Comparison of ENCODE assay signal across 8 mouse cellular contexts in the genomic region with DNA sequence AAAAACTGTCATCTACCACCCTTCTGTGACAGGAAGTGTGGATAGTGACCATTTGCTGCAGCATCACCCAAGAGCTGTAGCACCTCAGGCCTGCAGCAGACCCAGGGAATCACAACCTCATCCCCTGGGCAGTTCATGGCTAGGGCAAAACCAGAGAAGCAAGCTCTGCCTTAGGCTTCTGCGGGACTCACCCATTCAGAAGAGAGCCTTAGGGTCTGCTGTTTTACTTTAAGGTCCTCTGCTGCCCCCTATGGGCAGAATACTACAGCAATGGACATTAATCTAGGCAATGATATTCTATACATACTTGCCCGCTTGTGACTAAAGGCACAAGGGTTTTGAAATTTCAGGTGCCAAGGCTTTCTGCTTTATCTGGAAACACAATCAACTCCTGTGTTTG. TPM values are rescaled to one million over a fixed set of nuclear protein-coding genes. Genes with fewer than 3 reads are reported as not detected.
DNase-seq lines count a peak whose midpoint lies in the region; ATAC-seq and TF ChIP-seq lines count a peak whose summit lies in the region.

No protein-coding gene starts in this region.

- no peak for TF ChIP-seq POLR2A in spleen, adult 2 months (IDR thresholded peaks at IDR 0.05; ENCODE audit: low read depth, low read length)

- peak; percentile 40 to 52 for DNase-seq in spleen, adult 2 months (ENCODE audit: low read depth in 1 of 2, low spot score in 2 of 2)
- DNase-seq in spleen, adult 12 weeks (ENCODE audit: low spot score): no peak
- DNase-seq in gastrocnemius, postnatal 10 days: peak; percentile 72
- peak; percentile 91 for DNase-seq in limb, embryonic 11.5 days (ENCODE audit: low spot score)
- peak; percentile 1 to 56 for DNase-seq in natural killer cell, adult 2 months (ENCODE audit: low spot score in 2 of 2)

- H3K4me1 ChIP-seq in spleen, adult 2 months (ENCODE audit: control insufficient read depth, insufficient read depth, insufficient read length): no peaks in the 10 kb centered on the region
- H3K4me1 ChIP-seq in kidney, embryonic 14.5 days (ENCODE audit: control insufficient read depth, insufficient read depth, low read length): no peaks in the 10 kb centered on the region
- no peaks in the 10 kb centered on the region for H3K4me1 ChIP-seq in limb, embryonic 11.5 days (ENCODE audit: control insufficient read depth, insufficient read depth, low read length)
- no peaks in the 10 kb centered on the region for H3K4me1 ChIP-seq in stomach, embryonic 16.5 days (ENCODE audit: control insufficient read depth, insufficient read depth, low read length)

- WGBS in spleen, adult 2 months: 13% methylated on average over 2 of the region's 2 CpGs
- WGBS in kidney, embryonic 14.5 days: 12% methylated on average over 2 of the region's 2 CpGs
- WGBS in limb, embryonic 11.5 days: 25% methylated on average over 2 of the region's 2 CpGs
- WGBS in stomach, embryonic 16.5 days: 8% methylated on average over 2 of the region's 2 CpGs

- no peaks in the 10 kb centered on the region for H3K36me3 ChIP-seq in spleen, adult 2 months (ENCODE audit: control insufficient read depth, insufficient read depth, low read length)
- no peaks in the 10 kb centered on the region for H3K36me3 ChIP-seq in kidney, embryonic 14.5 days (ENCODE audit: control insufficient read depth, insufficient read depth, low read length)
- H3K36me3 ChIP-seq in limb, embryonic 11.5 days (ENCODE audit: control insufficient read depth, insufficient read depth, low read length): no peaks in the 10 kb centered on the region
- no peaks in the 10 kb centered on the region for H3K36me3 ChIP-seq in stomach, embryonic 16.5 days (ENCODE audit: control insufficient read depth, insufficient read depth, low read length)

- peak; percentile 23; the same call in 1 of the 2 replicates for TF ChIP-seq CTCF in spleen, adult 2 months (IDR thresholded peaks at IDR 0.05; ENCODE audit: extremely low read depth, insufficient read depth, insufficient read length, insufficient replicate concordance)

- no peak overlapping the region for H3K9ac ChIP-seq in kidney, embryonic 14.5 days (ENCODE audit: low read depth, low read length)
- no peak overlapping the region for H3K9ac ChIP-seq in limb, embryonic 11.5 days (ENCODE audit: low read length)
- no peak overlapping the region for H3K9ac ChIP-seq in stomach, embryonic 16.5 days (ENCODE audit: low read length)

- H3K27me3 ChIP-seq in spleen, adult 2 months (ENCODE audit: control insufficient read depth, insufficient read depth, low read length): no peaks in the 10 kb centered on the region
- no peaks in the 10 kb centered on the region for H3K27me3 ChIP-seq in kidney, embryonic 14.5 days (ENCODE audit: control insufficient read depth, insufficient read depth, low read length)
- no peaks in the 10 kb centered on the region for H3K27me3 ChIP-seq in limb, embryonic 11.5 days (ENCODE audit: control insufficient read depth, insufficient read depth, low read length)
- H3K27me3 ChIP-seq in stomach, embryonic 16.5 days (ENCODE audit: control insufficient read depth, insufficient read depth, low read length): no peaks in the 10 kb centered on the region

- no peak overlapping the region for H3K4me2 ChIP-seq in kidney, embryonic 14.5 days (replicated peaks; ENCODE audit: low read depth, low read length)
- H3K4me2 ChIP-seq in limb, embryonic 11.5 days (ENCODE audit: low read depth, severe bottlenecking): no peak overlapping the region
- no peak overlapping the region for H3K4me2 ChIP-seq in stomach, embryonic 16.5 days (ENCODE audit: low read depth, low read length)

- no peaks in the 10 kb centered on the region for H3K9me3 ChIP-seq in kidney, embryonic 14.5 days (ENCODE audit: control insufficient read depth, low read length)
- H3K9me3 ChIP-seq in limb, embryonic 11.5 days (ENCODE audit: control insufficient read depth, low read length): no peaks in the 10 kb centered on the region
- H3K9me3 ChIP-seq in stomach, embryonic 16.5 days (replicated peaks; ENCODE audit: control insufficient read depth, low read length): no peaks in the 10 kb centered on the region; the same call in 1 of the 2 replicates

- H3K27ac ChIP-seq in spleen, adult 2 months (ENCODE audit: insufficient read depth, low read length): no peak overlapping the region
- no peak overlapping the region for H3K27ac ChIP-seq in kidney, embryonic 14.5 days (ENCODE audit: low read depth, low read length)
- no peak overlapping the region for H3K27ac ChIP-seq in limb, embryonic 11.5 days (replicated peaks; ENCODE audit: low read depth, low read length)
- H3K27ac ChIP-seq in stomach, embryonic 16.5 days (ENCODE audit: low read length): no peak overlapping the region

- ATAC-seq in common myeloid progenitor, adult 5-6 weeks (replicated peaks; ENCODE audit: low read depth, poor library complexity, severe bottlenecking): peak; percentile 86
- ATAC-seq in kidney, embryonic 14.5 days (ENCODE audit: low FRiP score, low TSS enrichment): peak; percentile 69; the same call in 1 of the 2 replicates
- ATAC-seq in limb, embryonic 11.5 days (ENCODE audit: insufficient number of reproducible peaks, low FRiP score, low TSS enrichment, low read depth): no peak
- peak; percentile 56; the same call in 1 of the 2 replicates for ATAC-seq in stomach, embryonic 16.5 days (ENCODE audit: insufficient read depth, low FRiP score)

- H3K4me3 ChIP-seq in spleen, adult 2 months (ENCODE audit: extremely low read depth, insufficient read depth, insufficient read length): no peak overlapping the region
- H3K4me3 ChIP-seq in kidney, embryonic 14.5 days (ENCODE audit: low read length): no peak overlapping the region
- H3K4me3 ChIP-seq in limb, embryonic 11.5 days (ENCODE audit: low read depth, low read length): no peak overlapping the region
- no peak overlapping the region for H3K4me3 ChIP-seq in stomach, embryonic 16.5 days (replicated peaks; ENCODE audit: low read length)

RNA-seq across cellular contexts. Expression of a gene that starts 54.4 kb away (rescaled TPM):
- 0.31 and 0.53 TPM in 2 replicates for polyA plus RNA-seq in spleen, adult 2 months (2012; rRNA removed)
- not detected in 2 replicates for total RNA-seq in common myeloid progenitor, adult 5-6 weeks (2017)
- 1 to 10 TPM; 3.2 to 3.8 TPM for total RNA-seq in gastrocnemius, postnatal 10 days (2021)
- polyA plus RNA-seq in kidney, embryonic 14.5 days (2014; fragmentation: Nextera tagmentation; extraction: Ambion mirVana): 13.2 and 14.0 TPM in 2 replicates
- 19.4 and 21.1 TPM in 2 replicates for polyA plus RNA-seq in limb, embryonic 11.5 days (2014; fragmentation: Nextera tagmentation; extraction: Ambion mirVana)
- 6.5 and 7.3 TPM in 2 replicates for polyA plus RNA-seq in stomach, embryonic 16.5 days (2015; fragmentation: Nextera tagmentation; extraction: Ambion mirVana)
